Mouse (Mus musculus) forebrain, postnatal 0 days (tissue): ENCODE measurements at regions not wholly inside any gene's neighbourhood (a gene's known extent, or its start where the extent isn't known, plus 50 kb on each side); places are given as distances from the start of the nearest gene placed in this dataset.

Experiments used
- ATAC-seq: fragments of 200-750 bp; cut with Nextera tagmentation; 2 replicates; pipeline ENCODE4 v1.8.0; 2017; ENCODE audit warnings: mild to moderate bottlenecking, moderate library complexity
- DNase-seq: peaks from one replicate; pipeline ENCODE4 v3.0.0-alpha.2; 2015
- H3K27ac ChIP-seq: fragments of 300-500 bp; sonication (generic); 2 replicates; pipeline ENCODE4 v1.5.1; 2014; ENCODE audit warnings: low read depth, mild to moderate bottlenecking, antibody characterized with exemption, low read length, moderate library complexity, mixed read lengths
- H3K27me3 ChIP-seq: fragments of 300-500 bp; sonication (generic); 2 replicates; pipeline ENCODE4 v1.6.1; 2014; ENCODE audit warnings: mild to moderate bottlenecking, low read length, mixed read lengths; ENCODE audit not compliant: insufficient read depth
- H3K36me3 ChIP-seq: fragments of 300-500 bp; sonication (generic); 2 replicates; pipeline ENCODE4 v1.6.1; 2014; ENCODE audit warnings: mild to moderate bottlenecking, moderate library complexity; ENCODE audit not compliant: insufficient read depth
- H3K4me1 ChIP-seq: fragments of 300-500 bp; sonication (generic); 2 replicates; pipeline ENCODE4 v1.6.1; 2014; ENCODE audit warnings: antibody characterized with exemption; ENCODE audit not compliant: insufficient read depth
- H3K4me2 ChIP-seq: fragments of 300-500 bp; sonication (generic); 2 replicates; pipeline ENCODE4 v1.6.1; 2014; ENCODE audit warnings: low read depth, mild to moderate bottlenecking, moderate library complexity
- H3K4me3 ChIP-seq: fragments of 300-500 bp; sonication (generic); 2 replicates; pipeline ENCODE4 v1.5.1; 2014; ENCODE audit warnings: low read depth, low read length, mixed read lengths
- H3K9ac ChIP-seq: fragments of 300-500 bp; sonication (generic); 2 replicates; pipeline ENCODE4 v1.6.1; 2014; ENCODE audit warnings: mild to moderate bottlenecking
- H3K9me3 ChIP-seq: fragments of 300-500 bp; sonication (generic); 2 replicates; pipeline ENCODE4 v1.6.1; 2016; ENCODE audit warnings: low read length
- CTCF ChIP-seq: sonication (generic); IDR thresholded peaks from 2 replicates; pipeline ENCODE4 v1.5.1; 2016; ENCODE audit warnings: antibody characterized with exemption, control low read depth, low read depth
- WGBS: fragments of 180-500 bp; shearing (Covaris S2); extraction: QIAGEN DNeasy Blood & Tissue Kit; methylation state at CpG from one replicate; pipeline ENCODE4 v1.1.7; 2014; 5-methylcytosine and 5-hydroxymethylcytosine counted together

DNA sequence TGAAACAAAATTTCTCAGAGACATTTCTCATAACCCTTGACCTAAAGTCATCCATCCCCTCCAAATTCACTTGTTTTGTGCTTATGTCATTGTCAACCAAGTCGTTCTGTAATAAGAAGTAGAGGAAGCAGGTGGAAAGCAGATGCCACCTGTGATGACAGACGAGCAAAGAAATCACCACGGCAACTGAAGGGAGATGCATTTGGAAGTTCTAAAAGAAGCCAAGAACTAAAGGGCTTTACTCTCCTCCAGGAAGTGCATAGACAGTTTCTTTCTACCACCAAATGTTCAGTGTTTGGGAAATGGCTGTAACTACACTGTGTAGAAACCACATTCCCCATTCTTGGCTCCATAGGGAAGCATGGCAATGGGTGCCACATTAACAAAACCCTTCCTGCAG, 317.4 kb downstream of the Gm10184 start:
- H3K4me1 ChIP-seq: no peaks in the 10 kb centered on the region
- H3K9ac ChIP-seq: no peak overlapping the region
- no peak overlapping the region for H3K4me3 ChIP-seq
- ATAC-seq: peak; percentile 36
- no peaks in the 10 kb centered on the region for H3K9me3 ChIP-seq
- no peak overlapping the region for H3K4me2 ChIP-seq
- no peaks in the 10 kb centered on the region for H3K27me3 ChIP-seq
- H3K36me3 ChIP-seq: no peaks in the 10 kb centered on the region
- WGBS: 57% methylated on average over 3 of the region's 3 CpGs
- H3K27ac ChIP-seq: no peak overlapping the region
- peak; percentile 49 for DNase-seq
- no peak for TF ChIP-seq CTCF

DNA sequence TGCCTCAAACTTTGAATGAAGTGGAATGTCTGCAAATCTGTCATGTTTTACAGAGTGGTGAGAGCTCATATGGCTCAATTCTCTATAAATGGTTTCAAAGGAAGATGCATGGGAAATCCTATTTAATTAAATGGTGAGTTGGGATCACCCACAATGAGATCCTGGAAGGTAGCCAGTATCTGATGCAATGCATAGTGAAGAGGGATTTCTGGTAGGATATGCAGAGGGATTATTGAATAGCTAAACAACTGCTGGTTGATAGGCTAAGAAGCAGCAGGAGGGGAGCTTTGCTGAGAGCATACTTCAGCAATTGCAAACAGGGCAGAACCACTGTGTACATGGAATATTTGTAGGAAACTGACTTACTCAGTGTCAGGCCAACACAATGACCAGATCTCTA, 350.7 kb downstream of the Gm10184 start:
- Histone ChIP-seq H3K4me2 (no peak overlapping the region), H3K27ac (no peak overlapping the region), H3K36me3 (no peaks in the 10 kb centered on the region), H3K9ac (no peak overlapping the region), H3K4me3 (no peak overlapping the region), H3K4me1 (no peaks in the 10 kb centered on the region), H3K9me3 (no peaks in the 10 kb centered on the region), H3K27me3 (no peaks in the 10 kb centered on the region)
- TF ChIP-seq CTCF: no peak
- ATAC-seq: no peak
- no peak for DNase-seq

DNA sequence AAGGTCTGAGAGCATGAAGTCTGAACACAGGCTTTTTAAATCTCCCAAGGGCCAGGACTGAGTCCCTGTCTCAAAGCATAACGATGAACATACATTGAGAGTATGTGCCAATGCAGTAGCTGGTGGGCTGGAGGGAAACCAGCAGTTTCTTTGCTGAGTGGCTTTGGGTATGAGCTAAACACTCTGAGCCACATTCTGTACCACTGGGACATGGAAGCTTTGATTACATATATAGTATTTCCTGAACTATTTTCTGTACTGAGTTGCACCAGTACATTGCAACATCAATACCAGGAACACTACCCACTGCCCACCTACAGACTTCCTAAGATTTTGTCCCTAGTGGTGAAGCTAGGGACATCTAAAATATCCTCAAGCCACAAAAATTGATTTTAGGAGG, 354.3 kb upstream of the Fshr start:
- Histone ChIP-seq H3K9ac (no peak overlapping the region), H3K4me3 (no peak overlapping the region), H3K27me3 (no peaks in the 10 kb centered on the region), H3K27ac (no peak overlapping the region), H3K4me1 (no peaks in the 10 kb centered on the region), H3K36me3 (no peaks in the 10 kb centered on the region), H3K4me2 (no peak overlapping the region), H3K9me3 (no peaks in the 10 kb centered on the region)
- ATAC-seq (no peak), DNase-seq (no peak)
- 45% methylated on average over 1 of the region's 1 CpGs for WGBS
- no peak for TF ChIP-seq CTCF

DNA sequence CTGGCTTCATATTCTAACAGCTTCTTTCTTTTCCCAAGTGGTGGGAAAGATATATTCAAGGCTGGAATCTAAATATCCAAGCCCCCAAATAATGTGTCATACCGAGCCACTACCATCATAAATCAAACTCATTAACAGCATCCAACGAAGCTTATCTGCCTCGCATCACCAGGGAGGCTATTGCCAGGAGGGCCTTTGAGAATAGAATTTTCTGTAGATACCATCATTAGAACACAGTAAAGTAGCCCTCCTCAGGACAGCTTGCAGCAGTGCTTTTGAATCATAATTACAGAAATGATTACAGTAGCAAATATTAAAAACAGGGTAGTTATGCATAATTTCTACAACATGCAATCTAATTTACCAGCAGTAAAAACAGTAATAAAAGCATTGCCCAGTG, 353.1 kb upstream of the Fshr start:
- ATAC-seq: no peak

DNA sequence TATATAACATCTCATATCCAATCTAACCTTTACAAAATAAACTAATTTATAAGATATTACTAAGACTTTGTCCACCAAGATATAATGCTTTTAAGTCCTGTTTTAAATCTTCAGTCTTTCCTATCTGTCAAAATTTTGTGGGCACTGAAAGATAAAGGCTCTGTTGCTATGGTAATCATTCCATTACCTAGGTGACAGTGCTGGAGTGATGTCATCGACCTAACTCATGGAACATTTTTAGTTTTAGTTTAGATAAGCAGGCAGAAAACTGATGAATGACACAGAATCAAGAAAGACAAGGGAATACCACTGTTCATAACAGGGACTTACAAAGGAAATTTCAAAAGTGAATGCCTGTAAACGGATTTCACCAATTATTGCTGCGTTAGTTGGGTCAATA, 350.3 kb upstream of the Fshr start:
- Histone ChIP-seq H3K27me3 (no peaks in the 10 kb centered on the region), H3K9ac (no peak overlapping the region), H3K27ac (no peak overlapping the region), H3K4me3 (no peak overlapping the region), H3K4me2 (no peak overlapping the region), H3K36me3 (no peaks in the 10 kb centered on the region), H3K9me3 (no peaks in the 10 kb centered on the region), H3K4me1 (no peaks in the 10 kb centered on the region)
- DNase-seq: peak; percentile 33
- 69% methylated on average over 3 of the region's 3 CpGs for WGBS
- TF ChIP-seq CTCF: no peak
- no peak for ATAC-seq

More for the DNA sequence above, 353.1 kb upstream of the Fshr start:
- no peak overlapping the region for H3K4me3 ChIP-seq
- no peak for DNase-seq
- no peaks in the 10 kb centered on the region for H3K4me1 ChIP-seq
- H3K9me3 ChIP-seq: no peaks in the 10 kb centered on the region
- no peak overlapping the region for H3K4me2 ChIP-seq
- no peaks in the 10 kb centered on the region for H3K36me3 ChIP-seq
- no peak overlapping the region for H3K9ac ChIP-seq
- no peaks in the 10 kb centered on the region for H3K27me3 ChIP-seq
- no peak overlapping the region for H3K27ac ChIP-seq
- 58% methylated on average over 3 of the region's 3 CpGs for WGBS
- no peak for TF ChIP-seq CTCF

DNA sequence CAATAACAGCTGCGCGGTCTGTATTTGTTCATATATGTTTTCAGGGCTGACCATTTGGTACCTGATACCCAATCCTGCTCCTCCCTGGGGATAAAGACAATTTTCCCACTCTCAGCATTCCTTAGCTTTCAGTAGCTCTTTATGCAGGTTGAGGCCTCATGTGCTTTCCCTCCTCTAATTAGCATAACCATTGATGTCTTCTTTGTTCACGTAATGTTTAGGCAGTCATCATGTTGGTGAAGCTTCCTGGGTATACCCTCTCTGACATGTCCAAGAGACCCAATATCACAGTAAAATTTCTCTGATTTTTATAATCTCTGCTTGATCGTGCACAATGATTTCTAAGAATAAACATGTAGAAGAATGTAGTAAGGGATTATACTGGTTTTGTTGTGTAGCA, 321.4 kb upstream of the Fshr start:
- Histone ChIP-seq H3K27me3 (no peaks in the 10 kb centered on the region), H3K4me1 (no peaks in the 10 kb centered on the region), H3K27ac (no peak overlapping the region), H3K9me3 (no peaks in the 10 kb centered on the region), H3K4me3 (no peak overlapping the region), H3K9ac (no peak overlapping the region), H3K4me2 (no peak overlapping the region), H3K36me3 (no peaks in the 10 kb centered on the region)
- no peak for TF ChIP-seq CTCF
- WGBS: 69% methylated on average over 4 of the region's 4 CpGs
- no peak for ATAC-seq
- DNase-seq: no peak

DNA sequence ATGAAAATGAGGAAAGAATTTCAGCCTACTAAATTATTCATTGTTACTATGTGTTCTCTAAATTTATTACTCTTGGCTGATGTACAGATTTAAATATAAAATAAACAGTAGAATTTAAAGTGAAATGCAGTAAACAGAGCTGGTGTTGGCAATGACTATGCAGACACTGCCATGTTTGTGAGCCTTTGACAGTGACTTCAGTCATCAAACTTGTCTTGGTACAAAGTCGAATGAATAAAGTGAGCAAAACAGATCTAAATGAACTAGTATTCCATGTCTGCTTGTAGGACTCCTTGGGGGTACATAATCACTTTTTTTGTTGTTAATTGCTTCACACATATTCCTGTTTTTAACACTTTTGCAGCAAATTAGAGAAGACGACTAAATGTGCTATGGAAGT, 318.9 kb upstream of the Fshr start:
- Histone ChIP-seq H3K27ac (no peak overlapping the region), H3K4me1 (no peaks in the 10 kb centered on the region), H3K9me3 (no peaks in the 10 kb centered on the region), H3K36me3 (no peaks in the 10 kb centered on the region), H3K4me3 (no peak overlapping the region), H3K4me2 (no peak overlapping the region), H3K9ac (no peak overlapping the region), H3K27me3 (no peaks in the 10 kb centered on the region)
- ATAC-seq (peak; percentile 76), DNase-seq (peak; percentile 20)
- WGBS: 39% methylated on average over 2 of the region's 2 CpGs
- TF ChIP-seq CTCF: no peak

DNA sequence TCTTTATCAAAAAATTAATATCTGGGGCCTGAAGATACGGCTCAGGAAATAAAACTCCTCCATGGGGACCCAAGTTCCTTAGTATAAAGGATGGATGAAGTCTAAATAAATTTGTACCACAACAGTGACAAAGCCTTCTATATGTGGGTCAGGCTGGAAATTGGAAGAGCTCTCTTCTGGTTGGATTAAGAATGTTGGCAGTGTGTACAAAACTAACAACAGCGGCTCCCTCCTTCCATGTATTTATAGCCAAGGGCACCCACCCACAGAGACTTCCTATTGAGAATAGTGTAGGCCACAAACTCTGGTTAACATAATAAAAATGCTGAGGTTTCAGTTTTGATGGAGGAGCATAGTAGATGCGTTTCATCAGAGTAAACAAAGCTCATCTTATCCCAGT, 304.8 kb upstream of the Fshr start:
- H3K9ac ChIP-seq: no peak overlapping the region
- no peak overlapping the region for H3K27ac ChIP-seq
- no peaks in the 10 kb centered on the region for H3K9me3 ChIP-seq
- 81% methylated on average over 3 of the region's 3 CpGs for WGBS
- H3K4me3 ChIP-seq: no peak overlapping the region
- H3K27me3 ChIP-seq: no peaks in the 10 kb centered on the region
- no peak for DNase-seq
- no peak for TF ChIP-seq CTCF
- no peaks in the 10 kb centered on the region for H3K4me1 ChIP-seq
- no peak for ATAC-seq
- H3K4me2 ChIP-seq: no peak overlapping the region
- H3K36me3 ChIP-seq: no peaks in the 10 kb centered on the region
